In the genomic region with DNA sequence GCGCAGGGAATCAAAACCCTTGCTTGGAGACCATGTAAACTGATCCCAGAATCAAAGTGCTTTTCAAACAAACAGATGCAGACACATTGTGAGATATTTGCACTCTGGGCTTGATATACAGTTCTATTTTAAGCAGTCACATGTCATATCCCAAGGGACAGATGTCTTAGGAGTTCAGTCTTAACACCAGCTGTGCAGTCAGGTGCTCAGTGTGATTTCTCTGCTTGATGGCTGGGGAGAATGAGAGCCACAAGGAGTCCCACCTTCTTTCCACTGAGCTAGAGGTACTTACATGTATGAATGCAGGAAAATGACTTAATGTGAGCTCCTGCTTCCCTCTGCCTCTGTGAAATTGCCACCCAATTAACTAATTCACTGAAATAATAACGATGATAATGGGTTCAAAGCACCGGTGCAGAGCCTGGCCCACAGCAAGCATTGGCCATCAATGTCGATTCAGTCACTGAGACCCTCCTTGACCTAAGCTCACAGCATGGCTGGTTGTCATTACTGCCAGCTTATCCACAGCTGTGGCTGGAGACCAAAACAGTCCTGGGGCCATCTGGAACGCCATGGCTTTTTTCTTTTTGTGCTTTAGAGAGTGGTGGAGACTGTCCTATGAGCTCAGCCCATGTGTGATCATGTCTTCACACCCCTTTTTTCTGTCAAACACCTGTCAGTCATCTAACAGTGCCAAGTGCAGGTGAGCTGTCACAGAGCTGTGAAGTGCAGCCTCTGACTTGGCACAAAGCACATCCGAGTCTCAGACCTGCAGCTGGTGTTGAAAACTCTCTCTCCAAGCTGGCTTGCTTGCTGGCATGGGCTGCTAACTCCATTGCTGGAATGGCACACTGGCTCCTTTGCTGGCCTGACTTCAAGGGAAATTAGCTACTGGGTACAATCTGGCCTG, we compare ENCODE assay signal across 9 mouse cellular contexts.
A peak's percentile ranks its signal among the peaks of the same experiment; 100 is the strongest.
DNase-seq lines count a peak whose midpoint lies in the region; ATAC-seq and TF ChIP-seq lines count a peak whose summit lies in the region.
"Had no signal": no experiment of that assay in that cellular context is flagged by ENCODE, and none has a peak within 500 bp of the region (broad histone marks: within the 10 kb centered on the region; RNA-seq: fewer than 3 reads in every experiment).

No protein-coding gene starts in this region.

- no peaks in the 10 kb centered on the region for H3K27me3 ChIP-seq in embryonic facial prominence, embryonic 10.5 days (replicated peaks; ENCODE audit: low read depth, poor library complexity, severe bottlenecking)
- H3K27me3 ChIP-seq in limb, embryonic 14.5 days (ENCODE audit: control insufficient read depth, insufficient read depth, low read length), result no peaks in the 10 kb centered on the region

- peaks cover 11% of the 10 kb centered on the region for H3K4me1 ChIP-seq in embryonic facial prominence, embryonic 10.5 days
- H3K4me1 ChIP-seq in limb, embryonic 14.5 days (ENCODE audit: control insufficient read depth, insufficient read depth, low read length), result no peaks in the 10 kb centered on the region

- 55% methylated on average over 6 of the region's 6 CpGs for WGBS in embryonic facial prominence, embryonic 10.5 days
- WGBS in limb, embryonic 14.5 days, result 43% methylated on average over 6 of the region's 6 CpGs

- H3K4me3 ChIP-seq in embryonic facial prominence, embryonic 10.5 days, result no peak overlapping the region
- H3K4me3 ChIP-seq in limb, embryonic 14.5 days (replicated peaks; ENCODE audit: low read length), result no peak overlapping the region
- H3K4me3 ChIP-seq: erythroblast, embryonic 14.5 days had no signal

- H3K27ac ChIP-seq in embryonic facial prominence, embryonic 10.5 days (replicated peaks), result no peak overlapping the region
- H3K27ac ChIP-seq in limb, embryonic 14.5 days (replicated peaks; ENCODE audit: low read depth, low read length), result no peak overlapping the region

- intact Hi-C loops in heart, postnatal 36 days (cut with DNase I), result no loop called here

- no peak overlapping the region for H3K9ac ChIP-seq in limb, embryonic 14.5 days (ENCODE audit: low read depth, low read length, severe bottlenecking)

- H3K36me3 ChIP-seq in embryonic facial prominence, embryonic 10.5 days (replicated peaks), result no peaks in the 10 kb centered on the region
- H3K36me3 ChIP-seq in limb, embryonic 14.5 days (ENCODE audit: control insufficient read depth, insufficient read depth, low read length), result no peaks in the 10 kb centered on the region

- TF ChIP-seq POLR2A in limb, embryonic 14.5 days (IDR thresholded peaks at IDR 0.05; ENCODE audit: borderline replicate concordance, extremely low read depth, insufficient read depth, insufficient read length), result no peak

- peak; percentile 71 to 77 for DNase-seq in cerebellum, postnatal 14 days
- DNase-seq in cerebellum, postnatal 36 days, result no peak
- DNase-seq in embryonic facial prominence, embryonic 10.5 days (ENCODE audit: low spot score), result peak; percentile 47
- DNase-seq in heart, postnatal 36 days, result peak; percentile 31 to 38
- DNase-seq in limb, embryonic 14.5 days (ENCODE audit: low spot score), result peak; percentile 56
- DNase-seq in lung, postnatal 36 days, result no peak
- DNase-seq in ovary, postnatal 10 days (ENCODE audit: low spot score), result no peak
- DNase-seq in cerebellum, adult 11 months, result no peak

- H3K4me2 ChIP-seq in limb, embryonic 14.5 days (replicated peaks; ENCODE audit: low read depth, low read length, severe bottlenecking), result no peak overlapping the region

- ATAC-seq in limb, embryonic 14.5 days (ENCODE audit: low FRiP score, low read depth), result peak; percentile 70

- H3K9me3 ChIP-seq in embryonic facial prominence, embryonic 10.5 days, result no peaks in the 10 kb centered on the region
- no peaks in the 10 kb centered on the region for H3K9me3 ChIP-seq in limb, embryonic 14.5 days (ENCODE audit: control insufficient read depth, low read length)

Comparison
In these comparisons a context has a peak if more than half of its experiments do, and no peak if none do; other contexts are left out.
1. DNase-seq: peak in cerebellum, postnatal 14 days (2 of 2), embryonic facial prominence, embryonic 10.5 days (single experiment), heart, postnatal 36 days (2 of 2) and limb, embryonic 14.5 days (single experiment); none in cerebellum, postnatal 36 days (0 of 2), lung, postnatal 36 days (single experiment), ovary, postnatal 10 days (single experiment) and cerebellum, adult 11 months (single experiment).